Mouse (Mus musculus) CD8-positive naive resting alpha-beta T cell, adult 2 months (primary cell): ENCODE data around the gene Scrn1.

Experiments used
- DNase-seq, 2 experiments: peaks; one replicate each; pipeline ENCODE4 v3.0.0; 2022; ENCODE audit warnings: low read depth in 2 of 2, low spot score in 2 of 2

The Scrn1 gene

DNA sequence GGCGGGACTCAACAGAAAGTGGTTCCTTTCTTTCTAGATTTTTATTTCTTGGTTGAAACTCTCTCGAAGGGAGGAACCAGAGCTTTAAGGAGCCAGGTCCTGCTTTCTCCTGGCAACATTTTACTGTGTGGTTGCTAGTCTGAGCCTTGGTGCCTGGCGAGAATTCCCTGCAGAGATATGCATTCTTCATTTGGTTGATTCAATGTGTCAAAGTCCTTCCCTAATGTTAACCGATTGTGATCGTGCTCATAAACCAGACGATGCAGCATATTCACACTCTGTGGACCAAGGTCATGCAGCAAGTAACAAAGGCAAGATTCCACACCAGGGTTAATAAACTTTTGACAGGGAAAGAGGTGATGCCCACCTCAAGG lies 244 bp upstream of the Scrn1 start:
- DNase-seq = no peak

DNA sequence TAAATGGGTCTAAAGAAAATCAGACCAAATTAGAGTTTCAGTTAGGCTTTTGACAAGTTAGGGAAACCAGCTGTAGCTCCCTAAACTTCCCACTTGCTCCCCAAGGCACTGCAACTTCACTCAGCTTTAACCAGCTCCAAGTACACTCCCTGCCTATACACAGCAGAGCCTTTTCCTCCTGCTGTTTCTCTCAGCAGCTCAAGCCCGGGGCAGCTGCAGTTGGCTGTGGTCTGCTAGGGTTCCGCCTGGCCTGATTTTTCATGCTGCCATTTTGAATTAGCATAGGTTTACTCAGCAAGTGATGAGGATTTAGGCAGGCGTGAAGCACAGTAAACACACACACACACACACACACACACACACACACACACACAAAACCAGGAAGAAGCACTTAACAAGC lies 1.3 kb downstream of the Scrn1 start:
- DNase-seq = no peak

DNA sequence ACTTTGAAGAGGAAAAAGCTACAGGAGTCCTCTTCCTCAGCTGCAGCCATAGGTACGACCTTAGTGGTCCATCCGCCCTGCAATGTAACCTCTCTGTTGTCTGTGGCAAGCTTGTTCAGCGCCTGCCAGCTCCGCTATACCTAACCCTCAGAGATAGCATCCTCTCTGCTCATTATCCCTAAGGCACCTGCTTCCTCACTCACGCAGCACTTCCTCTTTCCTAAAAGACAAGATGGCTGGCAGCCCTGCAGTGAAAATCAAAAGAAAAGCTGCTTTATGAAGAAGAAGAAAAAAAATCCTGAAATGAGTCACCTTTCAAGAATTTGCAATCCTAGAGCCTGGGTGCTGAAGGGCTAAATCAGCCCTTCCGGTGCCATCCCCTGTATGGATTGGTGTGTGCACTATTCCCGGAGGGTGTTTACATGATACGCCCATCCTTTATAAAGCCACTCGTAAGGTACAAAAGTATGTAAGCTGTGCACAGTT lies 1.7 kb downstream of the Scrn1 start:
- no peak for DNase-seq

DNA sequence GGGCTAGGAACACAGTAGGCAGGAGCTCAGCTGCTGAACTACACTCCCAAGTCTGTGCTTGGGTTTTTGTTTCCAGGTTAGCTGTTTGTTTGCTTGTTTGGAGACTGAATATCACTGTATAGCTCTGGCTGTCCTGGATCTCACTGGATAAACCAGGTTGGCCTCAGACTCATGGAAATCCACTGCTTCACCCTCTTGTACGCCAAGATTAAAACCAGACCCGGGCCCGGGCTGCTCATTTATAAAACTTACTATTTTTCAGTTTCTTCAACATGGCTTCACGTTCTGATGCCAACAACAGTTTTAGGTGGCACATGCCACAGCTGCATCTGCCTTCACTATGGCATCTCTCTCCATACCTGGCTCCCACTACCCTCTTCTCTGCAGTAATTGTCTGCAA lies 2.7 kb downstream of the Scrn1 start:
- no peak for DNase-seq

DNA sequence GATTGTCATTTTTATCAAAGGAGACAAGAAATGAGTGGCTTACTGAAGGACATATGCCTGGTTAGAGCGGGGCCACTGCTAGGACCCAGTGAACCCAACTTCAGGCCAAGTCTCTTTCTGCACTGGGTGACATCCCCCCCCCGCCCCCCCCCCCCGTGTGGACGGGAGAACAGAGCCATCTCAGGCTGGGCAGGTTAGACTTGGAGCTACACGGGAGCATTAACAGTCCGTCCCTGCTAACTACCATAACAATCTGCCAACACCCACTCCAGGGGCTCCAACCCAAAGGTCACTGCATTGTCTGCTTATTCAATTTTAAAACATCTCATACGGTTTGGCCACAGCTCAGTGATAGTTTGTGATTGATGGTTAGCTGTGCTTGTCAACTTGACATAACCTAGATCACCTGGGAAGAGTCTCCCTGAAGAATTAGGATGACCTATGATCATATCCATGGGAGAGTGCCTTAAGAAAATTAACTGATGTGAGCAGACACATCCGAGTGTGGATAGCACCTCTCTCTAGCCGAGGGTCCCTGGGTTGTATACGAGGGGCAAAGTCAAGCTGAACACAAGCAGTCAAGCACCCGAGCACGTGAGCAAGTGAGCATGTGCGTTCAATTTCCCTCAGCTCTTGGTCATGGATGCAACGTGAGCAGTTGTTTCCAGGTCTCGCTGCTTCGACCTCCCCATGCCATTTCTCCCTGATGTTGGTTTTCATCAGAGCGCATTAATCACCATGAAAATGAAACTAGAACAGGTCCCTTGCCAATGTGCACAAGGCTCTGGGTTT lies 4.1 kb downstream of the Scrn1 start:
- DNase-seq = no peak

DNA sequence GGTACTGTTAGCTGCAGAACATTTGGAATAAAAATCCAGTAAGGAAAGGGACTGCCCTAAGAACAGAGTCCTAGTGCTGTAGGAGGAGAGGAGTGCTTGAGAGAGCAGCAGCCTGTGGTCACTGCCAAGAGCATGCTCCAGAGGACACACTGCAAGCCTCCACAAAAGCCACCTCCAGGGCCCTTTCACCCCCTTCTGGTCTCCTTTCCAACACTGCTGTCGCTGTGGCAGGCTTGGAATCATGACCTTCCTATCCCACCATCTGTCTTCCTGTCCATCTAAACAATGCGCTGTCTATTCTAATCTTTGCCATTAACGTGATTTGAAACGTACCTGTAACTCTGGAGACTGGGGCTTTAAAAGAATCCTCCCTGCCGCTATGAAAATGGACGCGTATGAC lies 7.8 kb downstream of the Scrn1 start:
- no peak for DNase-seq

DNA sequence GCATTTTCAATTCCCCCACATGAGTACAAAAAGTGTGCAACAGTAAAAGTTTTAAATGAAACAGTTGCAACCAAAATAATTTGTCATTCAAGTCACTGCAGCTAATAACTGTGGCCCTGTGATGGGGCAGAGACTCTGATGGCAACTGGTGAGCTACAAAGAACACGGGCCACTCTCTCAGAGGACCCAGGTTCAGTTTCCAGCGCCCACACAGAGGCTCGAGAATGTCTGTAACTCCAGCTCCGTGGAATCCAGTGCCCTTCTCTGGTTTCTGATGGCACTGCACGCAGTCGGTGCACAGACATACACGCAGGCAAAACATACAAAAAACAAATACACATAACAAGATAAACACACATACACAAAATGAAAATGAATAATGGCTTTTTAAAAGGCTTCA lies 8.6 kb downstream of the Scrn1 start:
- DNase-seq = no peak

DNA sequence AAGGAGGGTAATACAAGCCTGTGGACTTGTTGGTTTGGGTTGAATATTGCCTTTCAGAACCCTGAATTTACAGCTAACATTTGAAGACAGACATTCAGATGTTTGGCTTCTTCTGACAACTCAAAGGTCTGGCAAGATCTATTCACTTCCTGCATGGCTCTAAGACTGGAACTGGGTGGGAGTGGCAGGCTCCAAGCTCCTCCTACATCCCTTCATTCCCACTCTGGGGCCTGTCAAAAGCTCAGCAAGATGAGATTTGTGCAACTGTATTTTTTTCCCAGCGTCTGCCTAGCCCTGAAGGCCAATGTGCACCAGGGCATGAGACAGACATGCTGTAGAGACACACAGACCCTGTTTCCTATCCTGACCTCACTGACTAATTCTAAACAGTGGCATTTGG lies 10.5 kb downstream of the Scrn1 start:
- DNase-seq = no peak

DNA sequence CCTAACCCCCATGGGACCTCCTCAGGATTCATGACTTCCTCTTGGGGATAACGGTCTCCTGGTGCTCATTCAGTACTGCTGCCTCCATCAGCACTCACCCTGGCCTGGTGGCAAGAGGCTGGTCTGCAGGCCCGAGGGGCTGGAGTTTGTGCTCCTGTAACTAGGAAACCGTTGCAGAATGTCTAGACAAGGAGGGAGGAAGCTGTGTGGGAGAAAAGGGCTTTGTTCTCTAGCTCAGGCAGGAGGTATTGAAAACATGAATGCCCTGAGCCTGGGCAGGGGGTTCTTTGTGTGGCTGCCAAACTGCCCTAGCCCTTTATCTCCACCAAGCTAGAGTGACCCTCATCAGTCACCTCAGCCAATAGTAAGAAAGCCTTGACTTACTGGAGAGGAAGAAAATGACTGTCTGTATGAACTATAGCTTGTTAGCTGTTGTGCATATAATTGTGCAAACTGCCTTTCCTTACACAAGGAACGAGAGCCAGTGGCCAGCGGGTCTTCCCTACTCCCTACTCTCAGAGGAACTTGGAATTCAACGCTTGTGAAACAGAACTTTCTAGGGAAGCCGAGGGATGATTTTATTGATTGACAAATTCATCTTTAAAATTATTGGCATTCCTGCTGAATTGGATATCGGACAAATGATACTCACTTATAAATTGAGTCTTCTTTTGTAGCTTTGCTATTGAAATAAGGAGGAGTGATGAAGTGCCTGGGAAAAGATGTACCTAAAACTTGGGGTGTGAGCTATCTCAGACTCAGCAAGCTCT lies 11.8 kb downstream of the Scrn1 start:
- DNase-seq = no peak

DNA sequence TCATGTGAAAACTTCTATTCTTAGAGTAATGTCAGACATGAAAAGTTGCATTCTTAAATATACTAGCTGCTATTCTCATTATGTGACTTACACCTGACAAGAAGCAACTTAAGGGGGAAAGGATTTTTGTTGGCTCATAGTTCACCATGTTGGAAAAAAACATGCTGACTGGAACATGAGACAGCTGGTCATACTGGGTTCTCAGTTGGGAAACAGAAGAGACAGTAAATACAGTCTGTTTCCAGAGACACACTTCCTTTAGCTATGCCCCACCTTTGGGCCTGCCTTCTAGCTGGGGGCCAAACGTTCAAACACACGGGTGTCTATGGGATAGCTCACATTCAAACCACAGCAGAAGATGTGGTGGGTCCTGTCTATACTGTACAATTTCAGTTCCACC lies 12.7 kb downstream of the Scrn1 start:
- no peak for DNase-seq

DNA sequence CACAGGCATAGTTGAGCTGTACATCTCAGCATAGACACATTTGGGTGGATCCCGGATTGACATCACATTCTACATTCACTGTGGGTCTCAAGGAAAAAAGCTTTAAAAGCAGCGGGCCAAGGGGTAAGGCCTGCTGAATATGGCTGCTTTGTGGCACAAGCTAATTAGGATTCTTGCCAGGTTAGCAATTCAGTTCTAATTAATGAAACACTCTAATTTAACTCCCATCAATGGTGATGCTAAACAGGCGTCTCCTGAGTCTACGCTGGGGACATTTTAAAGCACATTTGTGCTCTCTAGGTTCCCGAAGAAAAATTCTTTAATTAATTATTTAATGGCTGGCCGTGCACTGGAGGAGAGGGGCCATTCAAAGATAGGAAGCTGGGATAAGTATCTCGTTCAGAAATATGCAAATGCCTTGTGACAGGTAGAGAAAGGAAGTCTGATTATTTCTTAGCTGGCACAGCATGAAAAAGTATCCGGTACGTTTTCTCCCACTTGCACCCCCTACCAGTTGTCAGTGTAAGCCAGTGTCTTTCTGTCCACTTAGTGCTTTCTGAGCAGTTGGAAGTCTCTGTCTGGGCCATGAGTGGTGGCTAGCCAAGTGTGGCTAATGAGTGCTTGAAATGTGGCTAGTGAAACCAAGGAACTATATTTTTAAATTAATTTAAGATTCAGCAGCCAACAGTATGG lies 13.4 kb downstream of the Scrn1 start:
- DNase-seq = no peak

DNA sequence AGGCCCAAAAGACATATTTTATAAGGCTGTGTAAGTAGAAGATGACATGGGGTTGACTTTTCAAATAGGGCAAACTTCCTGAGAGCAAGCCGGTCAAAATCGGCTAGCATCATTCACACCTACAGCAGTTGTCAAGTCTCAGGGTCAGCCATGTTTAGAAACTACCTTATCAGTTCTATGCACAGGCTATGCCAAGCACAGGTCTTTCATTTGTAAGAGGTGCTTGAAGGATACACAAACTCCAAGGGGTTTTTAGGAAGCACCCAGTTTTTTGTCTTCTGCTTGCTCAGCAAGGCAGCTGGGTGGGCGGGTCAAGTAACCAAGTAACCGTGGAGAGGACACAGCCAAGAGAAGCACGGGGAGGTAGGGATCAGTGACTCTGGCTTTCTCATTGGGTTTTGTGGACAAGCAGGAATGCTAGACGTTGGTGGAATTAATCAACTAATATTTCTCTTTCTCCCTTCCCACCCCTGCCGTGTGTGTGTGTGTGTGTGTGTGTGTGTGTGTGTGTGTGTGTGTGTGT lies 15.4 kb downstream of the Scrn1 start:
- no peak for DNase-seq

DNA sequence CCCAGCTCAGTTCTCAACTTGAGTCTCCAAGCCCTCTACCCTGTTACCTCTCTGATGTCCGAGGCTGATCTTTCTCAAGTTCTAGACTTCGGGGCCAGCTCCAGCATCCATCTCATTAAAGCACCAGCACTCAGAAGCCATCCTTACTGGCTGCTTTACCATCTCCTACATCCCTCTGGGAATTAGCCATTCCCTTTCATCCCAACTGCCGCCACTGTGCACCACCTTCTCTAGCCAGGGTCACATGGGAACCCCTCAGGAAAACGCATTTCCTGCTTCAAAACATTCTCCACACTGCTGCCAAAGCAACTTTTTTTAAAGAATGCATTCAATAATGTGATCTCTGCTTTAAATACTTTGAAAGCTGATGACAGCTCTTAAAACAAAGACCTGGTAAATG lies 17.0 kb downstream of the Scrn1 start:
- no peak for DNase-seq

DNA sequence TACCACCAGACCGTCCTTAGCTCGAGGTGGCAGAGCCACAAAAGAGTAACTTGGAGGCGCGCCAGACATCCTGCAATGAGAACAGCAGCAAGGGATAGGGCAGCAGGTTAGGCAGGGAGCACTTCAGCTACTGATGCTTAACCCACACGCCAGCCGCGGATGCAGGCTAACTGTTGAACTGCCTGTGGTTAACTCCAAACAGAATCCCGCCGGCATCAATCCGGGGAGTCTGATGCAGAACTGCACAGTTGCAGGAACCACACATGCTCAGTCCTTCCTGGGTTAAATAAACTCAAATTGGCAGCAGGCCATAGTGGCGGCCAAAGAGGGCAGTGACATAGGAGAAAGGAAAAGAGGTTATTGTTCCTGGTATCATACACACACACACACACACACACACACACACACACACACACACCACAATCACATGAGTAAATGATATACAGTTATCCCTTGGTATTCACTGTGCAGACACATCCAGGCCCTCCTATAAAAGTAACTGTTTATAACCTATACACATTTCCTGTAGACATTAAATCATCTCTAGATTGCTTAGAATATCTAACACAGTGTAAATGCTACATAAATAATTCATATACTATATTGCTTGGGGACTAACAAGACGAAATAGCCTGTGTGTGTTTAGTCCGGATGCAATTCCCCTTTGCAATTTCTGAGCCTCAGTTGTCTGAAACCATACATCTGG lies 17.8 kb downstream of the Scrn1 start:
- DNase-seq = no peak

DNA sequence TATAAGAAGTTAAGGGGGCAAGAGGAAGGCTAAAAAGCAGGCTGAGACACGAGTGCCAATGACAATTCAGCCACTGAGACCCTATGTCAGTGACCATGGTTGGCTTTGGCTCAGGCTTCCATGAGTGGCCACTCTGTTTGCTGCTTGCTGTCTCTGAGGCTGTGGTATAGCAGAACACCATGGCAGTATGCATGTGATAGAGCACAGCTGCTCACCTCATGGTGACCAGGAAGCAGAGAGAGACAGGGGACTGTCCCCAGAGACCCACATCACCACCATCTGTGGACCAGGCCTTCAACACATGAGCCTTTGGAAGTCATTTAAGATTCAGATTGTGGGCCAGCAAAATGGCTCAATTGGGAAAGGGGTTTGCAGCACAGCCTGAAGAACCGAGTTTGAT lies 22.6 kb downstream of the Scrn1 start:
- no peak for DNase-seq

DNA sequence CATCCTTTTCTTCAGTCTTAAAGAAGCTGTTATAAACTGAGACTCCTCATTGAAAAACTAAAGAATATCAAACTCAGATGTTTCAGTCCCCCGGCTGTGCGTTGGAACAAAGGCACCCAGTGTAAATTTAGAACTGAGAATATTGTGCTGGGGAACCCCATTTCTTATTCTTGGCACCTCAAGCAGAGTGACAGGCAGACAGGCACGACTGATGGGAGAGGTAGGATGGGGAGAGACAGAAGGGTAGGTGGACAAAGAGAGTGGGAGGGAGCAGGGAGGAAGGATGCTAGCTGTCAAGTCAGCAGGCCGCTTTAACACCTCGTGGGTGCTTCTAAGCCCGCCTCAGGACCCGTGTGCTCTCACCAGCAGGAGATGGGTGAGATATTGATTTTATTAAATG lies 23.5 kb downstream of the Scrn1 start:
- no peak for DNase-seq

DNA sequence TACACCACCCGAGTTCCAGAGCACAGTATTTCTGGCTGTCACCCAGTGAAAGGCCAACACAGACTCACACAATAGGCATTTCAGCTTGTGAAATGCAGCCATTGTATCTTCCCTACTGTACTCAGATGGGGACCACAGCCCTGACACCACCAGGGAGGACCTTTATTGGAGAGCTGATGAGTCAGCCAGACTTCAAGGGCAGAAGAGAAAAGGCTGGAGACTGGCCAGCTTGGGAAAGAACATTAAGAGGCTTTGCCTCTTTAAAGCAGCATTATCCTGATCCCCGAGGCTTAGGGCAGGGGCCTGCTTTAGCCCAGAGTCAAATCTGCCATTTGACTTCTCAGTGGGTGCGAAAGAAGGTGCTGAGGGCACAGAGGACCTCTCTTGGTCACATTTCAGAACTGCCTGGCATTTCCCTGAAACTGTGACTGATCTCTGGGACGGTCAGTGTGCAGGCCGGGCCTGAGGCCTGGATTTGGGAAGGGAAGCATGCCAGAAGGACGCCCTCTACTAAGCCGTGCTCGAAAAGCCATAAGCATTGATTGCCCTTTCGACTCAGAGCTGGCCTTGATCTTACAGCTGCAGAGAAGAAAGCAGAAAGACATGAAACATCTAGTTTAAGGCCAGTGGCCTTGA lies 25.9 kb downstream of the Scrn1 start:
- DNase-seq = no peak

DNA sequence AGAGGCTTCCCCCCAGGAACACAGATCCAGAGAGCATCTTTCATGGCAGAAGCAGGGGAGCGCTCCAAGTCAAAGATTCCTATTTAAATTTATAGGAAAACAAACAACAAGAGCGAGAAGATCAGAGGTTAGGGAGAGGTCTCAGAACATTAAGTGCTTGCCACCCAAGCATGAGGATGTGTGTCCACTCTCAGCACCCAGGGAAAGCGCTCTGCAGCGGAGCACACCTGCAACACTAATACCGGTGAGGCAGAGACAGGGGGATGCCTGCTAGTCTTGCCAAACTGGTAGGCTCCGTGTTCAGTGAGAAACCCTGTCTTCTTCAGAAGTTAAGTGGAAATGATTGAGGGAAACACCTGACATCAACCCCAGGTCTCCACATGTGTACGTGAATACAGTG lies 26.9 kb downstream of the Scrn1 start:
- DNase-seq = no peak

DNA sequence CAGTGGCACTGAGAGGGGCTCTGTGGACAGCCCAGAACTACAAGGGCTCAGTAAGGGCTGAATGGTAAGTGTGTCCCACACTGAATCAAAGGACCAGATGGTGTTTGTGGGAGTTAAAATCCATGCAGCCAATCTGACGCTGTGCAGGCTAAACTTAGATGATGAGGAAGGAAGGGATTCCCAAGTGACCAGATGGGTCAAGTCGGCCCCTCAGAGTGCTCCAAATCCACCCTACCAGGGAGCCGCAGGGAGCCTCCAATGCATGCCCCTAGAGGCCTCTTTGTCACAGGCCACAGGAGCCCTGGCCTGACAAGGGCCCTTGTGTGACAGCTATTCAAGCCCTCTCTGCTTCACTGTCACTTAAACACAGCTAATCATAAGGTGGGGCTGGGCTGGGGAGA lies 27.5 kb downstream of the Scrn1 start:
- DNase-seq = no peak

DNA sequence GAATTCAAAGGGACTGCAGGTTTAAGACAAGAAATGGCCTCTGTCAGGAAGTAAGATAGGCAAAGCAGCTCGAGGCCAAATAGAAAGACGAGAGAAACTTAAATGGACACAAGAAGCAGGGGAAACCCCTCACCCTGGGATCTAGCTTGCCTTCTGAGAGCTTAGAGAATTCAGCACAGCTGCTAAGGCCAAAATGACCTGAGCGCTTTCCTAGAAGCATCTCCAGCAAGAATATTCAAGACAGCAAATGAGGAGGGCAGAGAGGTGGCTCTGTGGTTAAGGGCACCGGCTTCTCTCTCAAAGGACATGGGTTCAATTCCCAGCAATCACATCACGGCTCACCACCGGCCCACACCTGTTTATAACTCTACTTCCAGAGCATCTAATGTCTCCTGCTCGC lies 29.2 kb downstream of the Scrn1 start:
- DNase-seq = no peak

DNA sequence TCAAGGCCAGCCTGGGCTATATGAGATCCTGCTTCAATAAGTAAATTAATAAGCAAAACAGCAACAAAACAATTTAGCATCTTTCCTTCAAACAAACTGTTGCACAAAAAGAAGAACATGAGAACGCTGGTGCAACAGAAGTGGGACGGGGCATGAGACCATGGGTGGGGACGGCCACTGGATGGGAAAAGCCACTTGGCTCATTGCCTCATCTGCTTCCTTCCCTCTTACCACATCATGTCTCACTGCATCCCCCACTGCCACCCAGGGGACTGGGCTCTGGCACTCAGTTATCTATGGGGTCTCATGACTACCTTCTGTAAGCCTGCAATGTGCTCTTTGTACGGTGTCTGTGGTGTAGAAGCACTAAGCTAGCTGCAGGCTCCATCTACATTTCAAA lies 30.8 kb downstream of the Scrn1 start:
- no peak for DNase-seq
